Mouse (Mus musculus) embryonic fibroblast, embryonic 13.5 days (primary cell): ENCODE results near the gene Slco1a5.
"Not testable (repeated sequence)": the region's sequence is repeated elsewhere in the genome, so short reads cannot be mapped to it uniquely, and the experiment has no call there.

Source experiments
- CTCF ChIP-seq: IDR thresholded peaks from 2 replicates; pipeline ENCODE4 v1.5.1; 2011; ENCODE audit warnings: mild to moderate bottlenecking, control low read depth, low read length, moderate library complexity, borderline replicate concordance; ENCODE audit not compliant: insufficient read depth
- POLR2A ChIP-seq: IDR thresholded peaks from 2 replicates; pipeline ENCODE4 v1.6.1; 2011; ENCODE audit warnings: low read depth, mild to moderate bottlenecking, control low read depth, low read length, moderate library complexity

DNA sequence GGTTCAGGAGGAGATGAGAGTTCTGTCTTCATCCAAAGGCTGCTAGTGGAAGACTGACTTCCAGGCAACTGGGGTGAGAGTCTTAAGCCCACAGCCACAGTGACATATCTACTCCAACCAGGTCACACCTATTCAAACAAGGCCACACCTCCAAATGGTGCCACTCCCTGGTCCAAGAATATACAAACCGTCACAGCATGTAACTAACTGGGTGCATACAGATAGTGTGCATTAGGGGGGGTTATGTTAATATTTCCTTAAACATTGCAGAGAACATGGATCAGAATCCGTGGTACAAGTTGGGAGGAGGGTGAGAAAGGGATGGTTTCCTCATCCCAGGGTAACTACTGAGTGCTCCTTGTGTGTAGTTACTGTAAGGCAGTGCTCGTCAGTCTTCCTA, 29.3 kb upstream of the Slco1a5 start:
- TF ChIP-seq CTCF, POLR2A: not testable (repeated sequence)
